Mouse (Mus musculus): Measurements from ENCODE around the gene Zfp207. TPM values are rescaled to one million over a fixed set of nuclear protein-coding genes. Genes with fewer than 3 reads are reported as not detected.
A peak's percentile ranks its signal among the peaks of the same experiment; 100 is the strongest.

Gene Zfp207
- total and polyA plus RNA-seq, 3 experiments: 143 to 347 (median 186) TPM

DNA sequence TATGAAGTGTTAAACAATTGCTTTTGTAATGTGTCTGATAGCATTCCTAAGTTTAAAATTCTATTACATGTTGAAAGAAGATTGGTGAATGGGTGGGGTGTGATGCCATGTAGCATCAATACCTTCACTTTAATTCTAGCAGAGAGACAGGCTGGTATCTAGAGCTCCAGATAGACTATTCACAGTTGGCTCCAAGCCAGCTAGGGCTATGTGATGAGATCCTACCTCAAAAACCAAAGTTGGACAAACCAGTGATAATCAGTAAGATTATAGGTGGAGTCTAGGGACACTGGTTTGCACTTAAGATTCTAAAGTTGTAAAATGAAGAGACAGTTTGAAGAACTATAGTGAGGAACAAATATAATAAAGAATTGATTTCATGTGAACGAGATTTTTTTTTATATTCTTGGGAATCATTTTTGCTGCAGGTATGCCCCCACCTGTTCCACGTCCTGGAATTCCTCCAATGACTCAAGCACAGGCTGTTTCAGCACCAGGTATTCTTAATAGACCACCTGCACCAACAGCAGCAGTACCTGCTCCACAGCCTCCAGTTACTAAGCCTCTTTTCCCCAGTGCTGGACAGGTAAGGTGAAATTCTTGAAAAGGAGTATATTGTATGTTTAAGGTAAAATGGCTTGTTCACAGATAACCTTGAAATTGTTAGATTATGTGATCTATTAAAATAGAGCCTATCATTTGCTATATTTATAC lies 8.5 kb downstream of the Zfp207 start (continued):
- TF ChIP-seq NELFE (IDR thresholded peaks at IDR 0.05; ENCODE audit: low read depth, low read length) (no peak), EP300 (IDR thresholded peaks at IDR 0.05; ENCODE audit: low read depth in 1 of 2, low read length in 2 of 2) (0 out of 4 replicates have a peak, but pooled peaks of 1 of the 2 experiments have one; percentile 24), KAT2A (conservative IDR thresholded peaks at IDR 0.05; ENCODE audit: low read depth, low read length) (no peak), MYB (IDR thresholded peaks at IDR 0.05; ENCODE audit: low read depth, low read length) (no peak), TCF12 (IDR thresholded peaks at IDR 0.05; ENCODE audit: low read depth, low read length) (no peak), RAD21 (IDR thresholded peaks at IDR 0.05; ENCODE audit: low read depth, low read length) (no peak), ZC3H11A (IDR thresholded peaks at IDR 0.05; ENCODE audit: low read depth, low read length) (no peak), ZKSCAN1 (IDR thresholded peaks at IDR 0.05; ENCODE audit: low read depth, low read length) (no peak), SIN3A (IDR thresholded peaks at IDR 0.05; ENCODE audit: low read length) (0 out of 2 replicates have a peak, but pooled peaks have one; percentile 35), POLR2AphosphoS5 (IDR thresholded peaks at IDR 0.05; ENCODE audit: borderline replicate concordance, low read depth, low read length) (no peak), ELF1 (IDR thresholded peaks at IDR 0.05; ENCODE audit: low read depth, low read length) (no peak), BHLHE40 (IDR thresholded peaks at IDR 0.05; ENCODE audit: borderline replicate concordance, low read depth, low read length) (no peak), POLR2A (IDR thresholded peaks at IDR 0.05; ENCODE audit: control insufficient read depth in 1 of 2, insufficient read depth in 1 of 2, low read depth in 1 of 2, low read length in 2 of 2, poor library complexity in 1 of 2) (no peak; a peak in 2 of 4 replicates), CTCF (IDR thresholded peaks at IDR 0.05 in 2 of 3, conservative IDR thresholded peaks at IDR 0.05 in 1 of 3; ENCODE audit: control insufficient read depth in 1 of 3, insufficient read depth in 1 of 3, low read depth in 2 of 3, low read length in 3 of 3, poor library complexity in 1 of 3, severe bottlenecking in 1 of 3) (no peak)

DNA sequence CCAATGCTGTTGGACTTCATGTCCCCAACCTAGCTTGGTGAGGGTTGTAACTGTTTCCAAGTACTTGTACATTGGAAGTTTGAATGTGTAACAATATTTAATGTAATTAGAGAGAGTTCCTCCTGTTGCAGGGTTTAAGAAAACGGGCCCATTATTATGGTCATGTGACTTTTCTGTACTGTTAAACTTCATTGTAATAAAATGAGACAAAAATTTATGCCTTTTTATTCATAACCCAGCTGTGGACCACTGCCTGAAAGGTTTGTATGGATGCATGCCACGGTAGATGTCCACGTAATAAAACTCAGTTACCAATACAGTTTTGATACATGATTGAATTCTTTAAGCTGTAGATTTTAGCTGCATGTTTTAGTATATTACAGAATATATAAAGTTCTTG lies 12.9 kb downstream of the Zfp207 start:
- no peaks in the 10 kb centered on the region for H3K9me3 ChIP-seq (replicated peaks; ENCODE audit: insufficient read depth, low read length)
- no peaks in the 10 kb centered on the region for H3K27me3 ChIP-seq (ENCODE audit: control insufficient read depth in 1 of 2, insufficient read depth in 2 of 2, low read length in 2 of 2)
- H3K4me3 ChIP-seq (ENCODE audit: control insufficient read depth in 1 of 2, insufficient read depth in 1 of 2, low read depth in 2 of 2, low read length in 2 of 2): no peak overlapping the region
- H3K79me2 ChIP-seq (ENCODE audit: control insufficient read depth, insufficient read depth, low read length, poor library complexity): peaks cover 33% of the 10 kb centered on the region
- no peak for DNase-seq (ENCODE audit: low read depth, low spot score)
- H3K4me1 ChIP-seq (ENCODE audit: control insufficient read depth in 1 of 2, insufficient read depth in 2 of 2, low read length in 2 of 2): peaks cover 7 to 24% of the 10 kb centered on the region in 2 experiments
- TF ChIP-seq NELFE (IDR thresholded peaks at IDR 0.05; ENCODE audit: low read depth, low read length): no peak
- no peak for TF ChIP-seq KAT2A (conservative IDR thresholded peaks at IDR 0.05; ENCODE audit: low read depth, low read length)
- TF ChIP-seq TAL1 (IDR thresholded peaks at IDR 0.05; ENCODE audit: low read length): no peak
- peak; percentile 55; the same call in 1 of the 2 replicates for TF ChIP-seq USF1 (IDR thresholded peaks at IDR 0.05; ENCODE audit: low read depth, low read length)
- no peak overlapping the region for H3K27ac ChIP-seq (ENCODE audit: control insufficient read depth, low read depth, low read length)
- peaks cover 73 to 95% of the 10 kb centered on the region in 2 experiments for H3K36me3 ChIP-seq (ENCODE audit: control insufficient read depth in 1 of 2, insufficient read depth in 2 of 2, low read length in 2 of 2)
- no peak overlapping the region for H3K9ac ChIP-seq (ENCODE audit: control insufficient read depth, low read depth, low read length, poor library complexity, severe bottlenecking)

DNA sequence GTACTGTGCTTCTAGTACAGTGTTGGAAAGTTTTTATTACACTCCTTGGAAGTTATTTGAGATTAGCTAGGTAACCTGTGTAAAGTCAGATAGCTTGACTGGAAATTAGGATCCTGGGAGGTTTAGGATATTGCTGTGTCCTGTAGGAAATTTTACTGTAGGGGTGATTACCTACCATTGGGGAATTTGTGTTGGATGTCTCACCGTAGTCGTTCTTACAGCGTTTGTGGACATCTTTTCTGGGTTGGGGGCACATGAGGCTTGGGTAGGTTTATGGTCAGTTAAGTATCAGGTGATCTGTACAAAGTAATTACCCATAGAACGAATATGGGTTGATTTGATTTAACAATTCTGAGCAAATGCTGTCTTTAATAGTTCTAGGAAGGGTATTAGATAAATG lies 13.5 kb downstream of the Zfp207 start:
- Histone ChIP-seq H3K4me1 (ENCODE audit: control insufficient read depth in 1 of 2, insufficient read depth in 2 of 2, low read length in 2 of 2) (peaks cover 6 to 19% of the 10 kb centered on the region in 2 experiments), H3K27ac (ENCODE audit: control insufficient read depth, low read depth, low read length) (no peak overlapping the region), H3K27me3 (ENCODE audit: control insufficient read depth in 1 of 2, insufficient read depth in 2 of 2, low read length in 2 of 2) (no peaks in the 10 kb centered on the region), H3K9me3 (replicated peaks; ENCODE audit: insufficient read depth, low read length) (no peaks in the 10 kb centered on the region), H3K36me3 (ENCODE audit: control insufficient read depth in 1 of 2, insufficient read depth in 2 of 2, low read length in 2 of 2) (peaks cover 71 to 94% of the 10 kb centered on the region in 2 experiments), H3K4me3 (ENCODE audit: control insufficient read depth in 1 of 2, insufficient read depth in 1 of 2, low read depth in 2 of 2, low read length in 2 of 2) (no peak overlapping the region), H3K79me2 (ENCODE audit: control insufficient read depth, insufficient read depth, low read length, poor library complexity) (peaks cover 30% of the 10 kb centered on the region), H3K9ac (ENCODE audit: control insufficient read depth, low read depth, low read length, poor library complexity, severe bottlenecking) (no peak overlapping the region)
- DNase-seq (ENCODE audit: low read depth, low spot score): no peak
- TF ChIP-seq GATA1 (IDR thresholded peaks at IDR 0.05; ENCODE audit: low read depth, low read length) (no peak), GABPA (IDR thresholded peaks at IDR 0.05; ENCODE audit: low read depth, low read length) (no peak), MXI1 (IDR thresholded peaks at IDR 0.05; ENCODE audit: low read depth, low read length) (no peak), MAX (IDR thresholded peaks at IDR 0.05; ENCODE audit: low read length) (no peak), TBP (IDR thresholded peaks at IDR 0.05; ENCODE audit: low read depth, low read length) (no peak), RCOR1 (IDR thresholded peaks at IDR 0.05; ENCODE audit: low read depth, low read length) (no peak), CHD1 (IDR thresholded peaks at IDR 0.05; ENCODE audit: low read depth, low read length) (0 out of 2 replicates have a peak, but pooled peaks have one; percentile 60), SIN3A (IDR thresholded peaks at IDR 0.05; ENCODE audit: low read length) (no peak), POLR2AphosphoS5 (IDR thresholded peaks at IDR 0.05; ENCODE audit: borderline replicate concordance, low read depth, low read length) (no peak), JUND (IDR thresholded peaks at IDR 0.05; ENCODE audit: low read depth, low read length) (no peak), POLR2AphosphoS2 (IDR thresholded peaks at IDR 0.05; ENCODE audit: low read length) (0 out of 2 replicates have a peak, but pooled peaks have one; percentile 38), USF2 (IDR thresholded peaks at IDR 0.05; ENCODE audit: borderline replicate concordance in 1 of 2, insufficient read depth in 1 of 2, low read depth in 1 of 2, low read length in 2 of 2) (no peak), ZMIZ1 (IDR thresholded peaks at IDR 0.05; ENCODE audit: low read depth, low read length) (peak; percentile 36; the same call in 1 of the 2 replicates), ZNF384 (IDR thresholded peaks at IDR 0.05; ENCODE audit: low read depth, low read length) (no peak), EP300 (IDR thresholded peaks at IDR 0.05; ENCODE audit: low read depth in 1 of 2, low read length in 2 of 2) (0 out of 4 replicates have a peak, but pooled peaks of 1 of the 2 experiments have one; percentile 6), ELF1 (IDR thresholded peaks at IDR 0.05; ENCODE audit: low read depth, low read length) (no peak), USF1 (IDR thresholded peaks at IDR 0.05; ENCODE audit: low read depth, low read length) (no peak)

Data from MEL (cell line).